Mouse (Mus musculus) erythroblast, embryonic 14.5 days (primary cell): ENCODE results near the gene Cilp2.

Source experiments
- GATA1 ChIP-seq: IDR thresholded peaks from 2 replicates; pipeline ENCODE4 v1.6.1; 2012; ENCODE audit warnings: low read length, inconsistent platforms, mixed read lengths
- TAL1 ChIP-seq: IDR thresholded peaks from 3 replicates; pipeline ENCODE4 v1.6.1; 2012; ENCODE audit warnings: low read length, inconsistent platforms, mixed read lengths

DNA sequence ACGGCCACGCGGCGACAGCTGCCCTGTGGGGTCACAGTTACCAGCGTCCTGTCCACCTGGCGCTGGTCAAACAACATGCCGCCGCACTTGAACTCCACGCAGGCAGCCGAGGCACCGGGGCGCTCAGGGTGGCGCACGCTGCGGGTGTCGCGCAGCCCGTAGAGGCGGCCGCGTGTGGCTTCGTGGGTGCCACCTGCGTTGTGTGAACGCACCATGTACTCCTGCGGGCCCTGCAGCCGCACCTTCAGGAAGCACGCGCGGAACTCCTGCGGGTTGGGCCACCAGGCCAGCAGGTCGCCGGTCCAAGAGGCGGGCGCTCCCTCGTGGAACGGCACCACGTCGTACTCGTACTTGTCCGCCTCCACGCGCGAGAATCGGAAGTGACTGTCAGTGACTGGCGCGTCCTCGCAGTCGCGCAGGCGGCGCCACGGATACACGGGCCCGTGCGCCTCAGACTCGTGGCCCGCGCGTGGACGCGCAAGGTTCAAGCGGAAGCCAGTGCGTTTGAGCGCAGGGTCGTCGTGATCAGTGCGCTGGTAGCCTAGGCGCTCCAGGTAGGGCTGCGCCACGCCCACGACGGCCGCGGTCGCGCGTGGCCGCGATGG lies 6.1 kb downstream of the Cilp2 start:
- no peak for TF ChIP-seq GATA1
- no peak for TF ChIP-seq TAL1
